Mouse (Mus musculus) lung, adult 2 months (tissue): Measurements from ENCODE around the gene B3gat3.

ENCODE experiments used
- CTCF ChIP-seq: fragments of 200-500 bp; IDR thresholded peaks from 2 replicates; pipeline ENCODE4 v1.5.1; 2011; ENCODE audit warnings: mild to moderate bottlenecking, low read length, control low read depth; ENCODE audit not compliant: insufficient read depth
- POLR2A ChIP-seq: fragments of 200-500 bp; IDR thresholded peaks from 2 replicates; pipeline ENCODE4 v1.6.1; 2011; ENCODE audit warnings: low read depth, mild to moderate bottlenecking, control low read depth, low read length, borderline replicate concordance; ENCODE audit errors: extremely low read depth

DNA sequence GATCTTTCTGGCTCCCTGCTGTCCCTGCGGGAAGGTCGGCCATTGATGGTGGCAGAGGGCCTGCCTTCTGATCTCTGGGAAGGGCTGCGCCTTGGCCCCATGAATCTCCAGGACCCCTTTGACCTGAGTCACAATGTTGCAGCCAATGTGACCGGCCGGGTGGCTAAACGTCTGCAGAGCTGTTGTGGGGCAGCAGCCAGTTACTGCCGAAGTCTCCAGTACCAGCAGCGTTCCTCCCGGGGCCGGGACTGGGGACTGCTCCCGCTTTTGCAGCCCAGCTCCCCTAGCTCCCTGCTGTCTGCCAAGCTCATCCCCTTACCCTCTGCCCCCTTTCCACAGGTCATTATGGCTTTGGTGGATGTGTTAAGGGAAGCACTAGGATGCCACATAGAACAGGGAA lies 44.9 kb downstream of the B3gat3 start:
- TF ChIP-seq CTCF (no peak), POLR2A (no peak)
